In the genomic region with DNA sequence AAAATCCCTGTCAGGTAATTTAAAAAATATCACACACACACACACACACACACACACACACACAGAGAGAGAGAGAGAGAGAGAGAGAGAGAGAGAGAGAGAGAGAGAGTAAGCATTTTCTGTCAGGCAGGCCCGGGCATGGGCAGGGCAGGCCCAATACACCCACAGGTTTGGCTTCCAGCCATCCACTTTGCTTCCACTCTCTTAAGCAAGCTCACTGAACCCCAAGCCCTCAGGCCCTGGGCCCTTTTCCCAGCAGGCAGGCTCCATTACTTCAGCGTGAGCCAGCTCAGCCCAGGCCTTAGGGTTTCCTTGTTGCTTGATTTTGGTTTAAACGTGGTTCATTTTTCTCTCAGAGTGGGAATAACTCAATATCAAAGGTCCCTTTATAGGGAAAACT, we compare ENCODE assay signal across 12 mouse cellular contexts. TPM values are rescaled to one million over a fixed set of nuclear protein-coding genes. Genes with fewer than 3 reads are reported as not detected.
DNase-seq lines count a peak whose midpoint lies in the region; ATAC-seq and TF ChIP-seq lines count a peak whose summit lies in the region.
"Had no signal": no experiment of that assay in that cellular context is flagged by ENCODE, and none has a peak within 500 bp of the region (broad histone marks: within the 10 kb centered on the region; RNA-seq: fewer than 3 reads in every experiment).

No protein-coding gene starts in this region.

- H3K4me2 ChIP-seq in liver, embryonic 11.5 days: no peak overlapping the region
- no peak overlapping the region for H3K4me2 ChIP-seq in liver, embryonic 12.5 days

- no peaks in the 10 kb centered on the region for H3K4me1 ChIP-seq in liver, adult 2 months (ENCODE audit: control insufficient read depth, insufficient read depth, low read length)
- H3K4me1 ChIP-seq in liver, embryonic 11.5 days (replicated peaks; ENCODE audit: control insufficient read depth, insufficient read depth, low read length): no peaks in the 10 kb centered on the region
- H3K4me1 ChIP-seq in liver, embryonic 12.5 days: no peaks in the 10 kb centered on the region

- no peak for ATAC-seq in liver, embryonic 11.5 days (replicated peaks; ENCODE audit: low FRiP score)
- no peak for ATAC-seq in liver, embryonic 12.5 days

- no peak overlapping the region for H3K27ac ChIP-seq in liver, adult 2 months (replicated peaks; ENCODE audit: insufficient read depth, low read depth, low read length)
- no peak overlapping the region for H3K27ac ChIP-seq in liver, embryonic 11.5 days (ENCODE audit: low read depth, low read length)
- H3K27ac ChIP-seq in liver, embryonic 12.5 days: no peak overlapping the region

- TF ChIP-seq POLR2A in liver, adult 2 months (IDR thresholded peaks at IDR 0.05; ENCODE audit: extremely low read depth, insufficient read depth, low read length): no peak
- no peak for TF ChIP-seq POLR2A in brain, embryonic 14.5 days (IDR thresholded peaks at IDR 0.05; ENCODE audit: borderline replicate concordance, extremely low read depth, insufficient read depth, insufficient read length, poor library complexity, severe bottlenecking)

- H3K4me3 ChIP-seq in liver, adult 2 months (ENCODE audit: insufficient read depth, low read depth, low read length): no peak overlapping the region
- H3K4me3 ChIP-seq in liver, embryonic 11.5 days (ENCODE audit: low read depth, low read length): no peak overlapping the region
- H3K4me3 ChIP-seq in liver, embryonic 12.5 days: no peak overlapping the region

- H3K9me3 ChIP-seq in liver, embryonic 11.5 days (ENCODE audit: control insufficient read depth, low read length): no peaks in the 10 kb centered on the region
- no peaks in the 10 kb centered on the region for H3K9me3 ChIP-seq in liver, embryonic 12.5 days (replicated peaks)

- 42% methylated on average over 3 of the region's 3 CpGs for WGBS in liver, adult 2 months
- WGBS in liver, embryonic 11.5 days: 82% methylated on average over 3 of the region's 3 CpGs
- 67% methylated on average over 3 of the region's 3 CpGs for WGBS in liver, embryonic 12.5 days (ENCODE audit: insufficient replicate concordance)

- DNase-seq in cerebellum, postnatal 25 days: peak; percentile 20 to 58
- no peak for DNase-seq in cerebellum, adult 9-10 months
- DNase-seq in liver, adult 2 months (ENCODE audit: extremely low read depth, low read depth, low spot score): peak; percentile 28
- DNase-seq in liver, embryonic 11.5 days (ENCODE audit: low spot score): no peak
- peak; percentile 87 for DNase-seq in brain, embryonic 14.5 days (ENCODE audit: low read depth)
- peak; percentile 24 for DNase-seq in lung, postnatal 25 days (ENCODE audit: low spot score)
- no peak for DNase-seq in embryo, embryonic 11 days

- no peaks in the 10 kb centered on the region for H3K36me3 ChIP-seq in liver, adult 2 months (ENCODE audit: control insufficient read depth, insufficient read depth, low read length)
- no peaks in the 10 kb centered on the region for H3K36me3 ChIP-seq in liver, embryonic 11.5 days (ENCODE audit: control insufficient read depth, insufficient read depth, low read length)
- H3K36me3 ChIP-seq in liver, embryonic 12.5 days: no peaks in the 10 kb centered on the region

- no peak overlapping the region for H3K9ac ChIP-seq in liver, adult 2 months (ENCODE audit: low read depth, low read length)
- no peak overlapping the region for H3K9ac ChIP-seq in liver, embryonic 11.5 days (ENCODE audit: low read depth, low read length)
- no peak overlapping the region for H3K9ac ChIP-seq in liver, embryonic 12.5 days

- TF ChIP-seq CTCF in liver, adult 2 months (IDR thresholded peaks at IDR 0.05; ENCODE audit: low read depth, low read length): no peak
- TF ChIP-seq CTCF in brain, embryonic 14.5 days (IDR thresholded peaks at IDR 0.05; ENCODE audit: borderline replicate concordance, extremely low read depth, insufficient read depth, insufficient read length): no peak

- H3K79me2 ChIP-seq in liver, adult 2 months (ENCODE audit: control insufficient read depth, insufficient read depth, low read length): no peaks in the 10 kb centered on the region

- no peaks in the 10 kb centered on the region for H3K27me3 ChIP-seq in liver, adult 2 months (ENCODE audit: control insufficient read depth, insufficient read depth, low read length)
- H3K27me3 ChIP-seq in liver, embryonic 11.5 days (replicated peaks; ENCODE audit: control insufficient read depth, insufficient read depth, low read length): no peaks in the 10 kb centered on the region
- H3K27me3 ChIP-seq in liver, embryonic 12.5 days (replicated peaks): no peaks in the 10 kb centered on the region

RNA-seq across cellular contexts. Expression of gene Oas1f, which starts 2.5 kb away (rescaled TPM):
- not detected in 2 replicates for total RNA-seq in liver, adult 2 months (2014; rRNA removed)
- not detected in 2 replicates for polyA plus RNA-seq in liver, adult 2 months (2012; rRNA removed)
- not detected in 2 replicates for polyA plus RNA-seq in liver, embryonic 11.5 days (2014; fragmentation: Nextera tagmentation; extraction: Ambion mirVana)
- polyA plus RNA-seq in brain, embryonic 14.5 days (2012; rRNA removed): not detected in 2 replicates
- polyA plus RNA-seq in liver, embryonic 12.5 days (2016; fragmentation: Nextera tagmentation; extraction: Ambion mirVana): not detected in 2 replicates
- total RNA-seq: CH12.LX; gastrocnemius, postnatal 4 days; layer of hippocampus, postnatal 14 days had no signal
- polyA plus RNA-seq: spleen, adult 2 months had no signal

RNA-seq across cellular contexts. Expression of gene Oas1h, which starts 16.5 kb away (rescaled TPM):
- not detected in 2 replicates for total RNA-seq in liver, adult 2 months (2014; rRNA removed)
- polyA plus RNA-seq in liver, adult 2 months (2012; rRNA removed): not detected in 2 replicates
- not detected in 2 replicates for polyA plus RNA-seq in liver, embryonic 11.5 days (2014; fragmentation: Nextera tagmentation; extraction: Ambion mirVana)
- not detected in 2 replicates for polyA plus RNA-seq in brain, embryonic 14.5 days (2012; rRNA removed)
- polyA plus RNA-seq in liver, embryonic 12.5 days (2016; fragmentation: Nextera tagmentation; extraction: Ambion mirVana): not detected in 2 replicates
- total RNA-seq: CH12.LX; gastrocnemius, postnatal 4 days; layer of hippocampus, postnatal 14 days had no signal
- polyA plus RNA-seq: spleen, adult 2 months had no signal

RNA-seq across cellular contexts. Expression of gene Oas1c, which starts 32.4 kb away (rescaled TPM):
- 1.5 TPM in 2 replicates for total RNA-seq in liver, adult 2 months (2014; rRNA removed)
- polyA plus RNA-seq in liver, adult 2 months (2012; rRNA removed): 0.39 and 1.6 TPM in 2 replicates
- 0.19 TPM in 1 of 2 replicates, not detected in the other for polyA plus RNA-seq in liver, embryonic 11.5 days (2014; fragmentation: Nextera tagmentation; extraction: Ambion mirVana)
- 0.40 and 0.56 TPM in 2 replicates for polyA plus RNA-seq in brain, embryonic 14.5 days (2012; rRNA removed)
- polyA plus RNA-seq in liver, embryonic 12.5 days (2016; fragmentation: Nextera tagmentation; extraction: Ambion mirVana): 0.20 and 0.24 TPM in 2 replicates

RNA-seq across cellular contexts. Expression of gene Oas1g, which starts 42.7 kb away (rescaled TPM):
- 3.5 and 4.3 TPM in 2 replicates for total RNA-seq in liver, adult 2 months (2014; rRNA removed)
- polyA plus RNA-seq in liver, adult 2 months (2012; rRNA removed): 0.73 and 2.9 TPM in 2 replicates
- 0.23 and 0.39 TPM in 2 replicates for polyA plus RNA-seq in liver, embryonic 11.5 days (2014; fragmentation: Nextera tagmentation; extraction: Ambion mirVana)
- 0.10 and 0.16 TPM in 2 replicates for polyA plus RNA-seq in brain, embryonic 14.5 days (2012; rRNA removed)
- 0.15 and 0.23 TPM in 2 replicates for polyA plus RNA-seq in liver, embryonic 12.5 days (2016; fragmentation: Nextera tagmentation; extraction: Ambion mirVana)
- total RNA-seq: gastrocnemius, postnatal 4 days; layer of hippocampus, postnatal 14 days had no signal

RNA-seq across cellular contexts. Expression of gene Oas1e, which starts 49.4 kb away (rescaled TPM):
- not detected in 2 replicates for total RNA-seq in liver, adult 2 months (2014; rRNA removed)
- not detected in 2 replicates for polyA plus RNA-seq in liver, adult 2 months (2012; rRNA removed)
- polyA plus RNA-seq in liver, embryonic 11.5 days (2014; fragmentation: Nextera tagmentation; extraction: Ambion mirVana): not detected in 2 replicates
- 0.10 and 0.19 TPM in 2 replicates for polyA plus RNA-seq in brain, embryonic 14.5 days (2012; rRNA removed)
- not detected in 2 replicates for polyA plus RNA-seq in liver, embryonic 12.5 days (2016; fragmentation: Nextera tagmentation; extraction: Ambion mirVana)
- total RNA-seq: CH12.LX; gastrocnemius, postnatal 4 days; layer of hippocampus, postnatal 14 days had no signal

Comparison
In these comparisons a context has a peak if more than half of its experiments do, and no peak if none do; other contexts are left out.
1. DNase-seq: peak in cerebellum, postnatal 25 days (2 of 2), liver, adult 2 months (single experiment), brain, embryonic 14.5 days (single experiment) and lung, postnatal 25 days (single experiment); none in cerebellum, adult 9-10 months (single experiment), liver, embryonic 11.5 days (single experiment) and embryo, embryonic 11 days (single experiment).